Comparison of ENCODE assay signal across 10 mouse cellular contexts in the genomic region with DNA sequence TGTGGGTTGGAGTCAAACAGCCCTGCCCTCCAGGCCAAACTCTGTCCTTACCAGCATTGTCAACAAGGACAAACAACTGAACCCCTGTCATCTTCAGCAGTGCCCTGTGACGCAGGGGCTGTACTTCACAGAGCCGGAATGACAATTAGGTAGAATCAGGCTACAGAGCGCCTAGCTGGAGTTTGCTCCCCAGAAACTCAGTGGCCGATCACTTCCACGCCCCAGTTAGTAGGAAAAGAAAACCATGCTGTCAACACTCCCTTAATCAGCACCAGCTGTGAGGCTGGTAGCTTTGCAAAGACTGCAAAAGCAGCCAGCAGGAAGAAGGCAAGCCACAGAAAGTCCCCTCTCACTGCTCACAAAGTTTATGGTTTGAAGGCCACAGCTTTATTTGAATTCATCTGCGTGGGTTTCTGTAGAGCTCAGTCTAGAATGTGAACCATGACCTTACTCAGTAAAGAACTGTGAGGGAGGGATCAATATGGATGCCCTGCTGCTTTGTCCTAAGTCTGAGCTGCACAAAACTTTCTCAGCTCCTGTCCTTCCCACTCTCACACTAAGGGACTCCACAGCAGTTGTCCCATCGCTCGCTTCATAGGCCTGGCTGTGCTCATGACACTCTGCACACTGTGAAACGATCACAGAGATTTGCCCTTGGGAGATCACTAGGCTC. TPM values are rescaled to one million over a fixed set of nuclear protein-coding genes. Genes with fewer than 3 reads are reported as not detected.
DNase-seq lines count a peak whose midpoint lies in the region; ATAC-seq lines count a peak whose summit lies in the region.
"Had no signal": no experiment of that assay in that cellular context is flagged by ENCODE, and none has a peak within 500 bp of the region (broad histone marks: within the 10 kb centered on the region; RNA-seq: fewer than 3 reads in every experiment).

No protein-coding gene starts in this region.

- DNase-seq in hindbrain, embryonic 10.5 days (ENCODE audit: low spot score) = peak; percentile 59
- DNase-seq in hindbrain, embryonic 14.5 days (ENCODE audit: low spot score) = no peak
- DNase-seq in right cerebral cortex, adult 18-20 months = peak; percentile 11
- DNase-seq in right cerebral cortex, postnatal 10 days (ENCODE audit: low spot score in 2 of 2) = no peak
- peak; percentile 57 to 61 for DNase-seq in heart, adult 9 months (ENCODE audit: low spot score in 2 of 2)
- DNase-seq in urinary bladder, adult 18-20 months (ENCODE audit: low spot score in 2 of 2) = no peak
- no peak for DNase-seq in right cerebral cortex, adult 2 months (ENCODE audit: low spot score in 2 of 2)
- DNase-seq: cerebellum, adult 11-12 months had no signal

- H3K4me2 ChIP-seq in hindbrain, embryonic 14.5 days (replicated peaks) = no peak overlapping the region

- H3K4me1 ChIP-seq in hindbrain, embryonic 10.5 days (replicated peaks) = peaks cover 9% of the 10 kb centered on the region
- H3K4me1 ChIP-seq in hindbrain, embryonic 14.5 days (replicated peaks; ENCODE audit: control insufficient read depth, insufficient read depth, low read length) = 0 out of 2 replicates have a peak, but pooled peaks cover 8% of the 10 kb centered on the region

- no peak for ATAC-seq in hindbrain, embryonic 14.5 days (ENCODE audit: low FRiP score)
- ATAC-seq: Patski had no signal

- H3K4me3 ChIP-seq in hindbrain, embryonic 10.5 days = no peak overlapping the region
- H3K4me3 ChIP-seq in hindbrain, embryonic 14.5 days (replicated peaks; ENCODE audit: low read length) = no peak overlapping the region

- H3K27me3 ChIP-seq in hindbrain, embryonic 10.5 days (ENCODE audit: insufficient read depth, poor library complexity, severe bottlenecking) = no peaks in the 10 kb centered on the region
- no peaks in the 10 kb centered on the region for H3K27me3 ChIP-seq in hindbrain, embryonic 14.5 days (ENCODE audit: control insufficient read depth, insufficient read depth, low read length)

- H3K27ac ChIP-seq in hindbrain, embryonic 10.5 days = peak overlapping the region; percentile 79
- no peak overlapping the region for H3K27ac ChIP-seq in hindbrain, embryonic 14.5 days

- 22% methylated on average over 9 of the region's 9 CpGs for WGBS in hindbrain, embryonic 10.5 days
- WGBS in hindbrain, embryonic 14.5 days = 29% methylated on average over 9 of the region's 9 CpGs

- no peaks in the 10 kb centered on the region for H3K9me3 ChIP-seq in hindbrain, embryonic 10.5 days
- H3K9me3 ChIP-seq in hindbrain, embryonic 14.5 days (ENCODE audit: control insufficient read depth, low read length) = no peaks in the 10 kb centered on the region

- H3K36me3 ChIP-seq in hindbrain, embryonic 10.5 days = no peaks in the 10 kb centered on the region
- no peaks in the 10 kb centered on the region for H3K36me3 ChIP-seq in hindbrain, embryonic 14.5 days (replicated peaks; ENCODE audit: control insufficient read depth, insufficient read depth)

- no peak overlapping the region for H3K9ac ChIP-seq in hindbrain, embryonic 14.5 days

RNA-seq across cellular contexts. Expression of a gene that starts 26.6 kb away (rescaled TPM):
- polyA plus RNA-seq in hindbrain, embryonic 10.5 days (2016; fragmentation: Nextera tagmentation; extraction: Ambion mirVana) = 3.8 and 5.6 TPM in 2 replicates
- polyA plus RNA-seq in hindbrain, embryonic 14.5 days (2014; fragmentation: Nextera tagmentation; extraction: Ambion mirVana) = 8.0 and 11.4 TPM in 2 replicates
- polyA plus RNA-seq: Patski had no signal

RNA-seq across cellular contexts. Expression of a gene that starts 44.1 kb away (rescaled TPM):
- polyA plus RNA-seq in hindbrain, embryonic 10.5 days (2016; fragmentation: Nextera tagmentation; extraction: Ambion mirVana) = not detected in 2 replicates
- 0.08 TPM in 1 of 2 replicates, not detected in the other for polyA plus RNA-seq in hindbrain, embryonic 14.5 days (2014; fragmentation: Nextera tagmentation; extraction: Ambion mirVana)
- polyA plus RNA-seq: heart, embryonic 14.5 days; Patski had no signal

RNA-seq across cellular contexts. Expression of a gene that starts 57.0 kb away (rescaled TPM):
- polyA plus RNA-seq in hindbrain, embryonic 10.5 days (2016; fragmentation: Nextera tagmentation; extraction: Ambion mirVana) = not detected in 2 replicates
- not detected in 2 replicates for polyA plus RNA-seq in hindbrain, embryonic 14.5 days (2014; fragmentation: Nextera tagmentation; extraction: Ambion mirVana)
- polyA plus RNA-seq: heart, embryonic 14.5 days; Patski had no signal

Comparison
In these comparisons a context has a peak if more than half of its experiments do, and no peak if none do; other contexts are left out.
1. DNase-seq: peak in hindbrain, embryonic 10.5 days (single experiment), right cerebral cortex, adult 18-20 months (single experiment) and heart, adult 9 months (2 of 2); none in hindbrain, embryonic 14.5 days (single experiment), right cerebral cortex, postnatal 10 days (0 of 2), urinary bladder, adult 18-20 months (0 of 2) and right cerebral cortex, adult 2 months (0 of 2).